Mouse (Mus musculus) gastrocnemius, postnatal 36 days (tissue): ENCODE results near the gene Castor2. TPM values are rescaled to one million over a fixed set of nuclear protein-coding genes. Genes with fewer than 3 reads are reported as not detected.

ENCODE experiments used
- DNase-seq, 2 experiments: peaks; one replicate each; pipeline ENCODE4 v3.0.0; 2022
- intact Hi-C: fragments of 180-260 bp; cut with DNase I; formaldehyde crosslinking; loops from one replicate; pipeline ENCODE4 v1.15.1; 2025
- total RNA-seq, 2 experiments: library from RNA; stranded (reverse); gene quantifications; 2 replicates each; pipeline ENCODE4 v1.2.3; 2021

Castor2 gene
- total RNA-seq, 2 experiments from 2014 or later = 37.2 to 47.7 TPM

- intact Hi-C loops = loop anchor here (10.0 kb wide), 1 partner anchor 51 kb away; no protein-coding TSS in a partner anchor
- DNase-seq = no peak
These were observed 94.2 kb downstream of the Castor2 start for GRCm38 (mm10) chr5:134193664-134194063.

Other genes with a start within 250 kb of the Castor2 start
- gene Rcc1l, start 77.1 kb downstream of the Castor2 start, total RNA-seq = 10 to 100 TPM; 19.7 to 24.1 TPM
- 1 to 10 TPM; 5.1 to 5.6 TPM for gene Gtf2ird2, start 84.3 kb downstream of the Castor2 start, total RNA-seq
- gene Ncf1, start 129.9 kb downstream of the Castor2 start, total RNA-seq = 1 to 10 TPM; 1.9 to 2.5 TPM
- gene Gtf2i, start 215.0 kb downstream of the Castor2 start, total RNA-seq = 10 to 100 TPM; 95.3 to 98.5 TPM